Mouse (Mus musculus) limb, embryonic 15.5 days (tissue): ENCODE results near the gene Exoc3l. TPM values are rescaled to one million over a fixed set of nuclear protein-coding genes. Genes with fewer than 3 reads are reported as not detected.
A peak's percentile ranks its signal among the peaks of the same experiment; 100 is the strongest.

ENCODE experiments used
- ATAC-seq: fragments of 200-750 bp; cut with Nextera tagmentation; 2 replicates; pipeline ENCODE4 v1.8.0; 2017; ENCODE audit warnings: low read depth, moderate TSS enrichment; ENCODE audit not compliant: insufficient number of reproducible peaks, low FRiP score, low TSS enrichment
- H3K27ac ChIP-seq: fragments of 300-500 bp; sonication (generic); 2 replicates; pipeline ENCODE4 v1.5.1; 2015; ENCODE audit warnings: moderate library complexity, mild to moderate bottlenecking, inconsistent platforms
- H3K27me3 ChIP-seq: fragments of 300-500 bp; sonication (generic); 2 replicates; pipeline ENCODE4 v1.6.1; 2015; ENCODE audit warnings: inconsistent platforms
- H3K36me3 ChIP-seq: fragments of 300-500 bp; sonication (generic); 2 replicates; pipeline ENCODE4 v1.6.1; 2015; ENCODE audit warnings: inconsistent platforms
- H3K4me1 ChIP-seq: fragments of 300-500 bp; sonication (generic); 2 replicates; pipeline ENCODE4 v1.6.1; 2015; ENCODE audit warnings: inconsistent platforms
- H3K4me2 ChIP-seq: fragments of 300-500 bp; sonication (generic); 2 replicates; pipeline ENCODE4 v1.6.1; 2015; ENCODE audit warnings: mild to moderate bottlenecking, inconsistent platforms
- H3K4me3 ChIP-seq: fragments of 300-500 bp; sonication (generic); 2 replicates; pipeline ENCODE4 v1.5.1; 2015; ENCODE audit warnings: mild to moderate bottlenecking, inconsistent platforms
- H3K9ac ChIP-seq: fragments of 300-500 bp; sonication (generic); 2 replicates; pipeline ENCODE4 v1.6.1; 2015; ENCODE audit warnings: inconsistent platforms
- H3K9me3 ChIP-seq: fragments of 300-500 bp; sonication (generic); 2 replicates; pipeline ENCODE4 v1.6.1; 2016; ENCODE audit warnings: inconsistent platforms
- WGBS: fragments of 180-500 bp; shearing (Covaris S2); methylation state at CpG from one replicate; pipeline ENCODE4 v1.1.7; 2015; 5-methylcytosine and 5-hydroxymethylcytosine counted together
- polyA plus RNA-seq: library from polyadenylated mRNA; unstranded; fragments of >200 nt; fragmentation: Nextera tagmentation; extraction: Ambion mirVana; gene quantifications from 2 replicates; pipeline ENCODE4 v1.2.1, GENCODE M21; 2015

Exoc3l gene
- polyA plus RNA-seq, 1 experiment from 2014 or later: 9.0 TPM

GRCm38 (mm10) chr8:105261326-105261980 is 34.4 kb downstream of the Exoc3l start:
- no peak for ATAC-seq
- H3K27me3 ChIP-seq: peaks cover 64% of the 10 kb centered on the region
- H3K27ac ChIP-seq: no peak overlapping the region
- 85% methylated on average over 12 of the region's 12 CpGs for WGBS
- H3K36me3 ChIP-seq: no peaks in the 10 kb centered on the region
- no peaks in the 10 kb centered on the region for H3K9me3 ChIP-seq
- peaks cover 31% of the 10 kb centered on the region for H3K4me1 ChIP-seq
- no peak overlapping the region for H3K4me3 ChIP-seq
- H3K9ac ChIP-seq: no peak overlapping the region
- no peak overlapping the region for H3K4me2 ChIP-seq

- Histone ChIP-seq H3K36me3 (no peaks in the 10 kb centered on the region), H3K27ac (no peak overlapping the region), H3K9ac (no peak overlapping the region), H3K9me3 (no peaks in the 10 kb centered on the region), H3K4me2 (no peak overlapping the region), H3K27me3 (peaks cover 65% of the 10 kb centered on the region), H3K4me1 (peaks cover 33% of the 10 kb centered on the region), H3K4me3 (no peak overlapping the region)
- ATAC-seq: no peak
- WGBS: 61% methylated on average over 7 of the region's 7 CpGs
Measured at GRCm38 (mm10) chr8:105260371-105261099, 35.4 kb downstream of the Exoc3l start.

- Histone ChIP-seq H3K4me1 (peaks cover 33% of the 10 kb centered on the region), H3K27ac (no peak overlapping the region), H3K4me3 (peak overlapping the region; percentile 38), H3K36me3 (no peaks in the 10 kb centered on the region), H3K9ac (no peak overlapping the region; the same call in 1 of the 2 replicates), H3K27me3 (peaks cover 63% of the 10 kb centered on the region), H3K9me3 (no peaks in the 10 kb centered on the region), H3K4me2 (peak overlapping the region; percentile 78)
- ATAC-seq: no peak
- WGBS: 3% methylated on average over 30 of the region's 30 CpGs
Measured at GRCm38 (mm10) chr8:105259721-105260320, 36.1 kb downstream of the Exoc3l start.

GRCm38 (mm10) chr8:105258911-105259720 is 36.8 kb downstream of the Exoc3l start:
- WGBS: 6% methylated on average over 55 of the region's 55 CpGs
- Histone ChIP-seq H3K9me3 (no peaks in the 10 kb centered on the region), H3K9ac (no peak overlapping the region; the same call in 1 of the 2 replicates), H3K4me1 (peaks cover 35% of the 10 kb centered on the region), H3K27ac (no peak overlapping the region), H3K4me3 (peak overlapping the region; percentile 38), H3K36me3 (no peaks in the 10 kb centered on the region), H3K27me3 (peaks cover 62% of the 10 kb centered on the region), H3K4me2 (peak overlapping the region; percentile 78)
- ATAC-seq: no peak

- H3K27ac ChIP-seq: no peak overlapping the region
- H3K9ac ChIP-seq: no peak overlapping the region
- peaks cover 43% of the 10 kb centered on the region for H3K4me1 ChIP-seq
- no peak overlapping the region for H3K4me2 ChIP-seq
- H3K4me3 ChIP-seq: no peak overlapping the region
- peaks cover 10% of the 10 kb centered on the region for H3K36me3 ChIP-seq
- peaks cover 53% of the 10 kb centered on the region for H3K27me3 ChIP-seq
- 64% methylated on average over 7 of the region's 7 CpGs for WGBS
- H3K9me3 ChIP-seq: no peaks in the 10 kb centered on the region
- no peak for ATAC-seq
Measured at GRCm38 (mm10) chr8:105257318-105258114, 38.4 kb downstream of the Exoc3l start.

- Histone ChIP-seq H3K27me3 (peaks cover 34% of the 10 kb centered on the region), H3K4me3 (peak within 1 kb of the TSS; percentile 72), H3K4me2 (peak within 1 kb of the TSS; percentile 75), H3K36me3 (peaks cover 34% of the 10 kb centered on the region), H3K27ac (peak within 1 kb of the TSS; percentile 97), H3K9ac (peak within 1 kb of the TSS; percentile 64), H3K9me3 (no peaks in the 10 kb centered on the region), H3K4me1 (peaks cover 39% of the 10 kb centered on the region)
- WGBS: 0% methylated on average over 14 of the region's 14 CpGs
- peak; percentile 85 for ATAC-seq
Measured at GRCm38 (mm10) chr8:105254966-105255350, 40.9 kb downstream of the Exoc3l start, which contains the start of gene B3gnt9. Gene B3gnt9 (minus strand): TSS chr8:105255153.

GRCm38 (mm10) chr8:105254152-105254965 is 41.5 kb downstream of the Exoc3l start:
- peak overlapping the region; percentile 97 for H3K27ac ChIP-seq
- H3K4me2 ChIP-seq: peak overlapping the region; percentile 75
- H3K36me3 ChIP-seq: peaks cover 40% of the 10 kb centered on the region
- H3K4me3 ChIP-seq: peak overlapping the region; percentile 72
- peaks cover 30% of the 10 kb centered on the region for H3K27me3 ChIP-seq
- peak overlapping the region; percentile 64 for H3K9ac ChIP-seq
- H3K9me3 ChIP-seq: no peaks in the 10 kb centered on the region
- peaks cover 33% of the 10 kb centered on the region for H3K4me1 ChIP-seq
- peak; percentile 87 for ATAC-seq
- WGBS: under 1% methylated on average over 73 of the region's 74 CpGs

GRCm38 (mm10) chr8:105253766-105254151 is 42.1 kb downstream of the Exoc3l start:
- Histone ChIP-seq H3K27ac (peak overlapping the region; percentile 97; the same call in 1 of the 2 replicates), H3K9me3 (no peaks in the 10 kb centered on the region), H3K4me1 (peaks cover 27% of the 10 kb centered on the region), H3K4me3 (peak overlapping the region; percentile 72), H3K9ac (peak overlapping the region; percentile 18; the same call in 1 of the 2 replicates), H3K36me3 (peaks cover 46% of the 10 kb centered on the region), H3K27me3 (peaks cover 24% of the 10 kb centered on the region), H3K4me2 (peak overlapping the region; percentile 75)
- 30% methylated on average over 20 of the region's 20 CpGs for WGBS
- ATAC-seq: no peak

- H3K4me3 ChIP-seq: peak overlapping the region; percentile 72; the same call in 1 of the 2 replicates
- no peak overlapping the region for H3K9ac ChIP-seq
- H3K27ac ChIP-seq: no peak overlapping the region
- H3K36me3 ChIP-seq: peaks cover 55% of the 10 kb centered on the region
- 82% methylated on average over 10 of the region's 10 CpGs for WGBS
- no peaks in the 10 kb centered on the region for H3K9me3 ChIP-seq
- H3K27me3 ChIP-seq: peaks cover 15% of the 10 kb centered on the region
- ATAC-seq: no peak
- peaks cover 25% of the 10 kb centered on the region for H3K4me1 ChIP-seq
- peak overlapping the region; percentile 75 for H3K4me2 ChIP-seq
Measured at GRCm38 (mm10) chr8:105252680-105253537, 43.0 kb downstream of the Exoc3l start.
